Mouse (Mus musculus) midbrain, embryonic 12.5 days (tissue): ENCODE data around the gene Gabrd. TPM values are rescaled to one million over a fixed set of nuclear protein-coding genes. Genes with fewer than 3 reads are reported as not detected.

Experiments used
- ATAC-seq: fragments of 200-750 bp; cut with Nextera tagmentation; 2 replicates; pipeline ENCODE4 v1.8.0; 2017; ENCODE audit warnings: low read depth, moderate TSS enrichment, moderate library complexity; ENCODE audit not compliant: low FRiP score
- H3K27ac ChIP-seq: fragments of 300-500 bp; sonication (generic); replicated peaks from 2 replicates; pipeline ENCODE4 v1.5.1; 2016; ENCODE audit warnings: mild to moderate bottlenecking
- H3K27me3 ChIP-seq: fragments of 300-500 bp; sonication (generic); 2 replicates; pipeline ENCODE4 v1.6.1; 2016; ENCODE audit warnings: mild to moderate bottlenecking
- H3K36me3 ChIP-seq: fragments of 300-500 bp; sonication (generic); 2 replicates; pipeline ENCODE4 v1.6.1; 2016
- H3K4me1 ChIP-seq: fragments of 300-500 bp; sonication (generic); 2 replicates; pipeline ENCODE4 v1.6.1; 2016
- H3K4me2 ChIP-seq: fragments of 300-500 bp; sonication (generic); replicated peaks from 2 replicates; pipeline ENCODE4 v1.6.1; 2016; ENCODE audit warnings: mild to moderate bottlenecking, moderate library complexity
- H3K4me3 ChIP-seq: fragments of 300-500 bp; sonication (generic); 2 replicates; pipeline ENCODE4 v1.5.1; 2016; ENCODE audit warnings: mild to moderate bottlenecking
- H3K9ac ChIP-seq: fragments of 300-500 bp; sonication (generic); replicated peaks from 2 replicates; pipeline ENCODE4 v1.6.1; 2016; ENCODE audit warnings: mild to moderate bottlenecking, moderate library complexity
- H3K9me3 ChIP-seq: fragments of 300-500 bp; sonication (generic); 2 replicates; pipeline ENCODE4 v1.6.1; 2016; ENCODE audit warnings: mild to moderate bottlenecking
- WGBS: fragments of 180-500 bp; shearing (Covaris S2); methylation state at CpG from one replicate; pipeline ENCODE4 v1.1.7; 2016; 5-methylcytosine and 5-hydroxymethylcytosine counted together
- polyA plus RNA-seq: library from polyadenylated mRNA; unstranded; fragments of >200 nt; fragmentation: Nextera tagmentation; extraction: Ambion mirVana; gene quantifications from 2 replicates; pipeline ENCODE4 v1.2.1, GENCODE M21; 2016

The Gabrd gene
- polyA plus RNA-seq, 1 experiment from 2014 or later = not detected

DNA sequence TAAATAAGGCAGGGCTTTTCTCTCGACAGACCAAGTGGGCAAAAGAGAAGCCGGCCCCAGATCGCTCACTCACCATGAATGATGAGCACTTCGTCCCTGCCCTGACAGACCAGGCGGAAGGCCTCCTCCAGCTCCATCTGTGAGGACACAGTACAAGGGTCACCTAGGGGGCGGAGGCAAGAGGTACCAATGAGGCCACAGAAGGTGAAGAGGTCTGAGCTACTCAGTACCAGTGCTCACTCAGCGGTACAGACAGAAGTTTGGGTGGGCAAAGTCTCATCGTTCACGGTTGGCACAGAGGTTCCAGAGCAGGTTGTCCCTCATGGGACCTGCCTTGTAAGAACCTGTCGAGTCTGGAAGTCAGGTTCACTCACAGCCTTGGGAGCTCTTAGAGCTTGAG is 41.6 kb downstream of the Gabrd start:
- WGBS = 89% methylated on average over 10 of the region's 10 CpGs

GRCm38 (mm10) chr4:155354546-155354945 is 43.4 kb downstream of the Gabrd start:
- Histone ChIP-seq H3K27me3 (peaks cover 24% of the 10 kb centered on the region), H3K27ac (no peak overlapping the region), H3K9me3 (no peaks in the 10 kb centered on the region), H3K4me2 (no peak overlapping the region), H3K4me1 (no peaks in the 10 kb centered on the region), H3K4me3 (no peak overlapping the region), H3K36me3 (no peaks in the 10 kb centered on the region), H3K9ac (no peak overlapping the region)
- no peak for ATAC-seq
- 80% methylated on average over 7 of the region's 7 CpGs for WGBS

More for the DNA sequence above, 41.6 kb downstream of the Gabrd start:
- Histone ChIP-seq H3K4me1 (peaks cover 6% of the 10 kb centered on the region), H3K4me3 (no peak overlapping the region), H3K36me3 (no peaks in the 10 kb centered on the region), H3K9me3 (no peaks in the 10 kb centered on the region), H3K27ac (no peak overlapping the region), H3K27me3 (peaks cover 42% of the 10 kb centered on the region), H3K4me2 (no peak overlapping the region), H3K9ac (no peak overlapping the region)
- no peak for ATAC-seq

- no peaks in the 10 kb centered on the region for H3K9me3 ChIP-seq
- H3K27me3 ChIP-seq = peaks cover 19% of the 10 kb centered on the region
- no peak overlapping the region for H3K9ac ChIP-seq
- no peaks in the 10 kb centered on the region for H3K4me1 ChIP-seq
- no peak overlapping the region for H3K4me2 ChIP-seq
- H3K36me3 ChIP-seq = no peaks in the 10 kb centered on the region
- no peak for ATAC-seq
- H3K4me3 ChIP-seq = no peak overlapping the region
- H3K27ac ChIP-seq = no peak overlapping the region
- WGBS = 87% methylated on average over 6 of the region's 6 CpGs
Measured at GRCm38 (mm10) chr4:155354035-155354434, 43.9 kb downstream of the Gabrd start.

DNA sequence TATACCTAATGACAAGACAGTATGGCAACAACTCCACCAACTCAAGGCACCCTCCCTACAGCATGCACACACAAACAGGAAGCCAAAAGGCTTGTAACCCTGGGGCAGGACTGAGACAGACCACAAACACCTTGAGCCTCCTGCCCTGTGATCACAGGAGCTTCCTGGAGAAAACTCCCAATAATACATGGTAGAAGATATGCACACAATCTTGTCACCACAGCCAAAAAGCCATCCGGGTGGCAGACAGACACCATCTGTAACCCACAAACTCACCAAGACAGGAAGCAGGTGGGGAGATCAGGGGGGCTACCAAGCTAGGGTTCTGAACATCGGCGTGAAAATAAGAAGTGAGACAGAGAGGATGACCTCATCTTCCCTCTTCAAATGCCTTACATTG is 45.3 kb downstream of the Gabrd start:
- Histone ChIP-seq H3K4me1 (no peaks in the 10 kb centered on the region), H3K27me3 (peaks cover 8% of the 10 kb centered on the region; the same call in 1 of the 2 replicates), H3K4me2 (no peak overlapping the region), H3K36me3 (no peaks in the 10 kb centered on the region), H3K27ac (no peak overlapping the region), H3K9me3 (no peaks in the 10 kb centered on the region), H3K9ac (no peak overlapping the region), H3K4me3 (no peak overlapping the region)
- WGBS = 93% methylated on average over 3 of the region's 3 CpGs
- no peak for ATAC-seq

DNA sequence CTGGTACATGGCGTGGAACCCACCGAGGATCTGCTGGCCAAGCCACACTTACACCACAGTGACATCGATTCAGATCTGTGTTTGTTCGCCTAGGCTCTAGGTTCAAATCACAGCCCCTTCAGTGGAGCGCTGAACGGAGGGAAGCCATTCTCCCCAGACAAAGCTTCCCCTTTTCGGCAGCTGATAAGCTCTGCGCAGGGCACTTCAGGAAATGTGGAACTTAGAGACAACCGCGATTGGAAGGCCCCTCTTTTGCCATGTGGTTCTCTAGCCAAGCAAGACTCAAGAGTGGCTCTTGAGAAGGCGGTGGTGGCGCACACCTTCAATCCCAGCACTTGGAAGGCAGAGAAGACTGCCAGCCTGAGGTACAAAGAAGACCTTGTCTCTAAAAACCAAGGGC is 51.6 kb downstream of the Gabrd start:
- H3K9ac ChIP-seq = no peak overlapping the region
- H3K27me3 ChIP-seq = peaks cover 10% of the 10 kb centered on the region
- no peak overlapping the region for H3K4me2 ChIP-seq
- 93% methylated on average over 12 of the region's 12 CpGs for WGBS
- ATAC-seq = no peak
- no peak overlapping the region for H3K27ac ChIP-seq
- no peaks in the 10 kb centered on the region for H3K36me3 ChIP-seq
- H3K9me3 ChIP-seq = no peaks in the 10 kb centered on the region
- peaks cover 19% of the 10 kb centered on the region for H3K4me1 ChIP-seq
- no peak overlapping the region for H3K4me3 ChIP-seq

DNA sequence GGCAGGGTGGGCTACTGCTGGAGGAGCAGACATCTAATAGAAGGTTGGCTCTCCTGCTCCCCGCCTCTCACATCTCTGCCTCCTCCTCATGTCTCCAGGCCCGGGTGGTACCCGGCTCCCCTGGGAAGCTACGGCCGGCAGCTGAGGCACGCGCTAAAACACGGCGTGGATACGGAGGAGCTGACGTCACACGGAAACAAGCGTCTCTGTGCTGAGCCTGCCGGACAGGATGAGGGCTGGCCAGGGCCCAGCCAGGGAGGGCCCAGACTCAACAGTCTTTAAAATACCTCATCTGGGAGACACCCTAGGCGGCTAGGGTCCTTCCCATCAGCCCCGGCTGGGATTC is 52.3 kb downstream of the Gabrd start:
- WGBS = 2% methylated on average over 16 of the region's 16 CpGs
- Histone ChIP-seq H3K4me2 (peak overlapping the region; percentile 89), H3K4me3 (peak overlapping the region; percentile 58), H3K4me1 (peaks cover 19% of the 10 kb centered on the region), H3K27ac (peak overlapping the region; percentile 83), H3K9ac (peak overlapping the region; percentile 81), H3K27me3 (peaks cover 10% of the 10 kb centered on the region), H3K9me3 (no peaks in the 10 kb centered on the region), H3K36me3 (no peaks in the 10 kb centered on the region)
- ATAC-seq = peak; percentile 93

DNA sequence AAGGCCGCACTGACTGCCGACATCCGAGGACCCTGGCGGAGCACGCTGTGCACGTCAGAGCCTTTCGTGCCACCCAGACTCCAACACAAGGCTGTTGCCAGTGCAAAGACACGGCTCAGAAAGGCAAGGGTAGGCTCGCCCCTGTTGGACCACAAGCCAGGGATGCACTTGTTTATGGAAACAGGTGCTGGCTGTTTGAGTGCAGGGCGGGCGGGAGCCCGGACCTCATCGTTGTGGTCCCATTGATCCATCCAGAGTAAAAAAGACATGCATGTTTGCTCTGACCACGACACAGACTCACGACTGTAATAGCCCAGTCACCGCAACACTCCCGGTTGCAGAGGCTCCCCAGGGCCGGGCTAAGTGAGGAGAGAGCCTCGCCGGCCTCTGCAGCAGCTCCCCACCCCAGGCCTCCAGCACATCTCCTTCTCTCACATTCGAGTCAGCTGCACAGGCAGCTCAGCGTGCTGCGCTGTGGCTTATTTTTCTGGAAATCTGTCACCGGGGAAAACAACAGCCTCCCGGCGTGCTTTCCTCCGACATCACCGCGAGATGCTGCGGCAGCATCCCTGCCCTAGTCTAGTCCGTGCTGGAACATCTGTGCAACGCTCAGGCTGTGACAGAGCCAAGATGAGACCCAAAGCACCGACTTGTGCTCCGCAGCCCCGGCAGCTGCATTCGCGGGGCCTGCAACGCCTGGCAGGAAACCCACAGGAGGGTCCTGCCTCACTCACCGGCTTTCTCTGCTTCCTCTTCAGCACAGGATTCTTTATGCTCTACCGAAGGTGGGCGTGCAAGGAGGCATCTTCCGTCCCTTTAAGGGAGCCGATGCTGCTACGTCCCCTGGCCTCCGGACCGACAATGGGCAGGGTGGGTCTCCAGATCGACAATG is 53.0 kb downstream of the Gabrd start:
- H3K4me3 ChIP-seq = peak overlapping the region; percentile 58
- 7% methylated on average over 47 of the region's 47 CpGs for WGBS
- H3K27me3 ChIP-seq = peaks cover 10% of the 10 kb centered on the region
- peak overlapping the region; percentile 81 for H3K9ac ChIP-seq
- H3K9me3 ChIP-seq = no peaks in the 10 kb centered on the region
- no peaks in the 10 kb centered on the region for H3K36me3 ChIP-seq
- H3K4me2 ChIP-seq = peak overlapping the region; percentile 89
- peaks cover 19% of the 10 kb centered on the region for H3K4me1 ChIP-seq
- H3K27ac ChIP-seq = peak overlapping the region; percentile 83
- ATAC-seq = peak; percentile 61

GRCm38 (mm10) chr4:155344299-155344600 is 53.7 kb downstream of the Gabrd start:
- Histone ChIP-seq H3K4me2 (peak overlapping the region; percentile 89), H3K4me3 (peak overlapping the region; percentile 58), H3K36me3 (no peaks in the 10 kb centered on the region), H3K27ac (0 out of 2 replicates have a peak overlapping the region, but pooled peaks have one; percentile 8), H3K27me3 (peaks cover 10% of the 10 kb centered on the region), H3K9ac (peak overlapping the region; percentile 81), H3K9me3 (no peaks in the 10 kb centered on the region), H3K4me1 (peaks cover 19% of the 10 kb centered on the region)
- 54% methylated on average over 3 of the region's 3 CpGs for WGBS
- no peak for ATAC-seq

GRCm38 (mm10) chr4:155343415-155344298 is 54.3 kb downstream of the Gabrd start:
- peaks cover 10% of the 10 kb centered on the region for H3K27me3 ChIP-seq
- peaks cover 19% of the 10 kb centered on the region for H3K4me1 ChIP-seq
- 84% methylated on average over 14 of the region's 14 CpGs for WGBS
- peak overlapping the region; percentile 58 for H3K4me3 ChIP-seq
- no peak for ATAC-seq
- peak overlapping the region; percentile 89 for H3K4me2 ChIP-seq
- peak overlapping the region; percentile 81 for H3K9ac ChIP-seq
- H3K36me3 ChIP-seq = no peaks in the 10 kb centered on the region
- H3K27ac ChIP-seq = 0 out of 2 replicates have a peak overlapping the region, but pooled peaks have one; percentile 8
- H3K9me3 ChIP-seq = no peaks in the 10 kb centered on the region

DNA sequence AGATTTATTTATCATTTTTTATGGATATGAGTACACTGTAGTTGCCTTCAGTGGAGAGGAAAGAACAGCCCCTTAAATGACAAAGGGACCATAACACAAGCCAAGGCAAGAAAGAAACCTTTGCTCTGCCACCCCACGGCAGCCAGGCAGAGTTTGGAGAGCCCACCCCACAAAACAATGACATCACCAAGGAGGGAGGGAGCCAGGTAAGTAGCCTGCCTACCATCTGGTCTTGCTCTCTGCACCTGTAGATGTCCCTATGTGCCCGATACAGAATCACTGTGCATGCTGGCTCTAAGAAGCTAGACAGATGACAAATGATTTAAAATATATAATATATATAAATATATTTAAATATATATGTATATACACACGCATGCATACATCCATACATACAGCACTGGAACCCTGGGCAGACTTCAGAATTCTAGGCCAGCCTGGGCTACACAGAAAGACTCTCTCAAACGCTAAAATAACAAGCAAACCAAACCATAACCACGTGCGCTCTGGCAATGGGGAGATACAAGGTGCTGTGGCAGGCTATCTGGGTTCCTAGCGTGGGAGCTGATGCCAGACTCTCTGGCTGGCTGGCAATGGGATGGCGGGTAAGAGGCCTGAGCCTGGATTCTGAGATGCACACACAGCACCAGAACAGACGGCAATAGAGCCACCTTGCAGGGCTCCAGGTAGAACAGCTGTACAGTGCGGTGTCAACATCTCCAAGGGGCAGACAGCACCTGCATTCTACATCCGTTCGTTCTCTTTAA is 61.4 kb downstream of the Gabrd start:
- Histone ChIP-seq H3K27ac (no peak overlapping the region), H3K4me1 (no peaks in the 10 kb centered on the region), H3K9me3 (no peaks in the 10 kb centered on the region), H3K4me3 (no peak overlapping the region), H3K4me2 (no peak overlapping the region), H3K36me3 (no peaks in the 10 kb centered on the region), H3K27me3 (no peaks in the 10 kb centered on the region), H3K9ac (no peak overlapping the region)
- no peak for ATAC-seq
- 90% methylated on average over 12 of the region's 12 CpGs for WGBS
